Mouse (Mus musculus) midbrain, embryonic 15.5 days (tissue): ENCODE data around the gene Dis3l. TPM values are rescaled to one million over a fixed set of nuclear protein-coding genes. Genes with fewer than 3 reads are reported as not detected.
A peak's percentile ranks its signal among the peaks of the same experiment; 100 is the strongest.
"Not testable (repeated sequence)": the region's sequence is repeated elsewhere in the genome, so short reads cannot be mapped to it uniquely, and the experiment has no call there.

ENCODE experiments used
- ATAC-seq: fragments of 200-750 bp; cut with Nextera tagmentation; replicated peaks from 2 replicates; pipeline ENCODE4 v1.8.0; 2017; ENCODE audit warnings: moderate TSS enrichment
- H3K27ac ChIP-seq: fragments of 300-500 bp; sonication (generic); 2 replicates; pipeline ENCODE4 v1.5.1; 2015; ENCODE audit warnings: mild to moderate bottlenecking, inconsistent platforms
- H3K27me3 ChIP-seq: fragments of 300-500 bp; sonication (generic); replicated peaks from 2 replicates; pipeline ENCODE4 v1.6.1; 2015; ENCODE audit warnings: inconsistent platforms
- H3K36me3 ChIP-seq: fragments of 300-500 bp; sonication (generic); replicated peaks from 2 replicates; pipeline ENCODE4 v1.6.1; 2015; ENCODE audit warnings: inconsistent platforms
- H3K4me1 ChIP-seq: fragments of 300-500 bp; sonication (generic); 2 replicates; pipeline ENCODE4 v1.6.1; 2015; ENCODE audit warnings: inconsistent platforms
- H3K4me2 ChIP-seq: fragments of 300-500 bp; sonication (generic); 2 replicates; pipeline ENCODE4 v1.6.1; 2015; ENCODE audit warnings: inconsistent platforms, mild to moderate bottlenecking, moderate library complexity
- H3K4me3 ChIP-seq: fragments of 300-500 bp; sonication (generic); 2 replicates; pipeline ENCODE4 v1.5.1; 2015; ENCODE audit warnings: mild to moderate bottlenecking, inconsistent platforms
- H3K9ac ChIP-seq: fragments of 300-500 bp; sonication (generic); 2 replicates; pipeline ENCODE4 v1.6.1; 2015; ENCODE audit warnings: mild to moderate bottlenecking, inconsistent platforms
- H3K9me3 ChIP-seq: fragments of 300-500 bp; sonication (generic); 2 replicates; pipeline ENCODE4 v1.6.1; 2016; ENCODE audit warnings: inconsistent platforms
- WGBS: fragments of 180-500 bp; shearing (Covaris S2); methylation state at CpG from one replicate; pipeline ENCODE4 v1.1.7; 2015; ENCODE audit warnings: mixed read lengths; 5-methylcytosine and 5-hydroxymethylcytosine counted together
- polyA plus RNA-seq: library from polyadenylated mRNA; unstranded; fragments of >200 nt; fragmentation: Nextera tagmentation; extraction: Ambion mirVana; gene quantifications from 2 replicates; pipeline ENCODE4 v1.2.1, GENCODE M21; 2015

The Dis3l gene
- polyA plus RNA-seq, 1 experiment from 2014 or later = 25.5 TPM

DNA sequence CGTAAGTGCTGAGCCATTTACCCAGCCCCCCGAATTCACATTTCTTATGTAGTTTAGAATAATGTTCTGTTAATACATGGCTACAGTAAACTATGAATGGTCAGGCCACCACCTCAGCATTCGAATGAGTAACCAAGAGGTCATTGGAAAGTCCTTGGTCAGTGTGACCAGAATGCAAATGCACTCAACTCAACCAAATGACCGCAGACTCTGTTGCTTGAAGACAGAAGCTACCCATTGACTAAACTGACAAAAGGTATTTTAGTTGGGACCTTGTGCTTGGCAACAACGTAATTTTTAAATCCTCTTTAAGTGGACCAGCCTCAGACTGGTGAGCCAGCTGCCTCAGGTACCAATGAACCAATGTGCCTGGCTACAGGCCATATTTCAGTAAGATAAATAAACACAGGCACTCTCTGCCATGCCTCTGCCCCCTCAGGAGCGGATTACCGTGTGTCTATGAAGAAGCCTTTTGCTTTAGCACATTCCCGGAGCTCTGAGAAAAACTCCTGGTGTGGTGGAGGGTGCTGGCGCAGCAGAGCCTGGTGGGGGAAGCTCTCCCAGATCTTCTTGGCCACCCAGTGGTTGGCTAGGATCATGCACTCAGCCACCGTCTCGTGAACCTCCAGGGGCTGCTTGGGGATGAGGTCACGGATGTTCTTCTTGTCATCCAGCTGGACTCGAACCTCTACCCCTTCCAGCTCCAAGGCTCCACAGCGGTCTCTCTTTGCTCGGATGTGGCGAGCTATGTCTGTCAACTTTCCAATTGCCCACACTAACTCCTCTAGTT lies 29.9 kb downstream of the Dis3l start:
- Histone ChIP-seq H3K27me3 (no peaks in the 10 kb centered on the region), H3K9me3 (no peaks in the 10 kb centered on the region), H3K36me3 (peaks cover 20% of the 10 kb centered on the region; the same call in 1 of the 2 replicates), H3K4me2 (no peak overlapping the region), H3K4me3 (no peak overlapping the region), H3K9ac (no peak overlapping the region), H3K27ac (no peak overlapping the region), H3K4me1 (no peaks in the 10 kb centered on the region)
- WGBS = 83% methylated on average over 16 of the region's 16 CpGs
- ATAC-seq = no peak

DNA sequence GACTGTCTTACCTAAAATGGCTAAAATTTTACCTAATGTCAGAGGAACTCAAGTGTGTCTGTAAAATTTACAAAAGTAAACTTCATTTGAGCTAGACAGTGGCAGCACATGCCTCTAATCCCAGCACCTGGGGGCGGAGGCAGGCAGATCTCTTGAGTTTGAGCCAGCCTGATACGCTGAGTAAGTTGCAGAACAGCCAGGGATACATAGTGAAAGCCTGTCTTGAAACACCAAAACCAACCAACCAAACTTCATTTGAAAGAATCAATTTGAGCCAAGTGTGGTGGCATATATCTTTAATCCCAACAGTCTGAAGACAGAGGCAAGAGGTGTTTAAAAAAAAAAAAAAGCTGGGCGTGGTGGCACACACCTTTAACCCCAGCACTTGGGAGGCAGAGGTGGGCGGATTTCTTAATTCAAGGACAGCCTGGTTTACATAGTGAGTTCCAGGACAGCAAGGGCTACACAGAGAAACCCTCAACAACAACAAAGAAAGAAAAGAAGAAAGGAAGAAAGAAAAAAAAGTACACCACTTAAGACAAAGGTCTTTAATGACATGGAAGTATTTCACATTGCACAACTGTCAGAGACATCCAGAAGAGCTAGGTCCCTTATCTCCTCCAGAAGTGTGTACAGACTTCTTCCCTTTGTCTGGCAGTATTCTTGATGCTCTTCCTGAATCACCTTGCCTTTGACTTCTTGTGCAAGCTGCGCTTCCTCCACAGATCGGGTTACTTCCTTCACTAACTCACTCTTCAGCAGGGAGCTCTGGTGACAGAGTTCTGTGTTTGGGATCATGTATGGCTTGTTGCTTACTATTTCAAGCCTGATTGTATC lies 34.4 kb downstream of the Dis3l start:
- H3K27me3 ChIP-seq = no peaks in the 10 kb centered on the region
- H3K4me1 ChIP-seq = no peaks in the 10 kb centered on the region
- no peak overlapping the region for H3K4me2 ChIP-seq
- WGBS = 90% methylated on average over 6 of the region's 6 CpGs
- peaks cover 17% of the 10 kb centered on the region; the same call in 1 of the 2 replicates for H3K36me3 ChIP-seq
- no peak overlapping the region for H3K9ac ChIP-seq
- no peaks in the 10 kb centered on the region for H3K9me3 ChIP-seq
- H3K4me3 ChIP-seq = no peak overlapping the region
- no peak overlapping the region for H3K27ac ChIP-seq
- no peak for ATAC-seq

DNA sequence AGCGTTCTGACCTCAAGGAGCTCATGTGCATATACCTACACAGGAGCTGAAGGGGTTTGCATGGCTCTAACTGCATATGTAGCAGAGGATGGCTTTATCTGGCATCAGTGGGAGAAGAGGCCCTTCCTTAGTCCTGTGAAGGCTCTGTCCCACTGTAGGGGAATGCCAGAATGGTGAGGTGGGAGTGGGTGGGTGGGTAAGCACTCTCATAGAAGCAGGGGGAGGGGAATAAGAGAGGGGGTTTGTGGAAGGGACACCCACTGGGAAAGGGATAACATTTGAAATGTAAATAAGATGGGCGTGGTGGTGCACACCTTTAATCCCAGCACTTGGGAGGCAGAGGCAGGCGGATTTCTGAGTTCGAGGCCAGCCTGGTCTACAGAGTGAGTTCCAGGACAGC lies 38.0 kb downstream of the Dis3l start:
- ATAC-seq, H3K27ac ChIP-seq: not testable (repeated sequence)
- H3K36me3 ChIP-seq = peaks cover 19% of the 10 kb centered on the region; the same call in 1 of the 2 replicates

DNA sequence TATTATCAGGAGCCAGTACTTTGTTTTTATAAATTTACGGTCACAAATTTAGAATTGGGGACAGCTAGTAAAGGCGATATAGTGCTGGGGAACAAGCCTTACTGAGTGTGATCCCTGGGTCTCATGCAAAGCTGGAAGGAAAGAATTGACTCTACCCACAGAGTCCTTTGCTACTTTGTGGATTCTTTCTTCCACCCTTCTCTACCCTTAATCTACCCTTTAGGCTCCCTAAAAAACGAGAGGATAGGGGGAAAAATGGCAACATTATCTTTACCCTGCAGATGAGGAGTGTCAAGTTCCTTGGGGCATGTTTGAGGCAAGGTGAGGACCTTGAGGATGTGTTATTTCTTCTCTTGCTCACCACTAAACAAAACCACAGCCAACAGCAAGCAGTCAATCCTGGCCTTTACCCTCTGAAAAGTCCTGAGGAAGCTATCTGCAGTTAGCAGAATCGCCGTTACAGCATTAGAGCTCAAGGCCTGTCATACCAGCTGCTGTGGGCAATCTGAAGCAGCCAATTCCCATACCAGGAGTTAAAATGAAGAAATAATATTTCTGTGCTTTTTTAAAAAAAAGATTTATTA lies 58.6 kb downstream of the Dis3l start:
- no peak for ATAC-seq
- peak overlapping the region; percentile 78 for H3K4me2 ChIP-seq

More for the DNA sequence above, 38.0 kb downstream of the Dis3l start:
- not testable (repeated sequence) for H3K4me3 ChIP-seq, H3K4me1 ChIP-seq, H3K27me3 ChIP-seq, H3K9me3 ChIP-seq, H3K9ac ChIP-seq, H3K4me2 ChIP-seq
- 93% methylated on average over 4 of the region's 4 CpGs for WGBS

DNA sequence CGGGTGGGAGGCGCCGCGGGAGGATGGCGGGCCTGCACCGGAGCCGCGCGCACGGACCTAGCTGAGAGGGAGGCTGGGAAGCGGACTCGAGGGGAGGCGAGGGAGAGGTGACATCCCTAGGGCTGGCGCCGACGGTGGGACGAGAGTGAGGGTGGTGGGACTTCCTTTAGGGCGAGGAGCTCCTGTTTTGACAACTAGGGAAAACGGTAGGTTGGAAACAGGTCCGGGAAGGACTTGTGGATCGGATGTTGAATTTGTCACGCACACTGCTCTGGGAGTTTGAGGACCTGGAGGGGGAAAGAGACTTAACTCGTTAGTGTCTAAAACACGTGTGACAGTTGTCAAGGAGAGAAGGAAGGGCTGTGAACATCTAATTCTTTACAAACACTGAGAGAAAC lies 59.3 kb downstream of the Dis3l start:
- peak overlapping the region; percentile 78 for H3K4me2 ChIP-seq
- H3K4me3 ChIP-seq = peak overlapping the region; percentile 93
- H3K36me3 ChIP-seq = no peaks in the 10 kb centered on the region
- H3K27ac ChIP-seq = peak overlapping the region; percentile 88
- H3K9me3 ChIP-seq = no peaks in the 10 kb centered on the region
- H3K9ac ChIP-seq = peak overlapping the region; percentile 99
- no peaks in the 10 kb centered on the region for H3K27me3 ChIP-seq
- 0% methylated on average over 24 of the region's 24 CpGs for WGBS
- peak; percentile 89 for ATAC-seq
- H3K4me1 ChIP-seq = peaks cover 10% of the 10 kb centered on the region

More for the DNA sequence above, 58.6 kb downstream of the Dis3l start:
- 71% methylated on average over 5 of the region's 5 CpGs for WGBS
- no peaks in the 10 kb centered on the region for H3K36me3 ChIP-seq
- H3K9ac ChIP-seq = peak overlapping the region; percentile 99; the same call in 1 of the 2 replicates
- H3K4me3 ChIP-seq = peak overlapping the region; percentile 93
- peaks cover 10% of the 10 kb centered on the region for H3K4me1 ChIP-seq
- no peak overlapping the region for H3K27ac ChIP-seq
- no peaks in the 10 kb centered on the region for H3K27me3 ChIP-seq
- no peaks in the 10 kb centered on the region for H3K9me3 ChIP-seq

DNA sequence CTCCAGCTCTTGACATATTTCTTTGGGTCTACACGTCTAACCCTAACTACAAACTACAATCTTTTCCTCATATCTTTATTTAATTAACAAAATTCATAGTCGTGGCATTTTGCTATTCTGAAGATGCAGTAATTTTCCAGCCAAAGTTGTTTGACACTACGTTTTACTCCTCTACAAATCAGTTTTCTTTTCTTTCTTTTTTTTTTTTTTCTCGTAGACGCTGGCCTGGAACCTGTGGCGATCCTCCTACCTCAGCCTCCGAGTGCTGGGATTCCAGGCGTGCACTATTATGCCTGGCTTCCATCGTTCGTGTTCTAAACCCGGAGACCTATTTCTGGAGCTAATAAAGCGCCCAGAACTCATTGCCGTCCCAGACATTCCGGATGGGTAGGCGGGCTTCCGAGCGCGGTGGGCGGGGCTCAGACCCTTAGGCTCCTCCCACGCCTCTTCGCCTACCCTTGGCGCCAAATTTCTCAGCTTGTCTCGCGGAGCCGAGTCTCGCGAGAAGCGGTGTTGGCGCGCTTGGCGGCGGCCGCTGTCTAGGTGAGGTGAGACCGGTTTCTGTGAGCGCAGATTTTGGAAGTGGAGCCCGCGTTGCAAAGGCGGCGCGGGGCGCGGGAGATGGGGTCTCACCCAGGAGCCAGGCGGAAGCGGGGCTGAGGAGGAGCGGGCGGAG lies 59.8 kb downstream of the Dis3l start, which contains the start of gene Tipin:
TSS of gene Tipin (plus strand) at position 477 of the 676 bp plus-strand sequence.
- Histone ChIP-seq H3K9me3 (no peaks in the 10 kb centered on the region), H3K36me3 (no peaks in the 10 kb centered on the region), H3K27ac (peak within 1 kb of the TSS; percentile 88), H3K9ac (peak within 1 kb of the TSS; percentile 99), H3K27me3 (no peaks in the 10 kb centered on the region), H3K4me1 (peaks cover 10% of the 10 kb centered on the region), H3K4me3 (peak within 1 kb of the TSS; percentile 93), H3K4me2 (peak within 1 kb of the TSS; percentile 78)
- 2% methylated on average over 46 of the region's 46 CpGs for WGBS
- peak; percentile 96 for ATAC-seq

DNA sequence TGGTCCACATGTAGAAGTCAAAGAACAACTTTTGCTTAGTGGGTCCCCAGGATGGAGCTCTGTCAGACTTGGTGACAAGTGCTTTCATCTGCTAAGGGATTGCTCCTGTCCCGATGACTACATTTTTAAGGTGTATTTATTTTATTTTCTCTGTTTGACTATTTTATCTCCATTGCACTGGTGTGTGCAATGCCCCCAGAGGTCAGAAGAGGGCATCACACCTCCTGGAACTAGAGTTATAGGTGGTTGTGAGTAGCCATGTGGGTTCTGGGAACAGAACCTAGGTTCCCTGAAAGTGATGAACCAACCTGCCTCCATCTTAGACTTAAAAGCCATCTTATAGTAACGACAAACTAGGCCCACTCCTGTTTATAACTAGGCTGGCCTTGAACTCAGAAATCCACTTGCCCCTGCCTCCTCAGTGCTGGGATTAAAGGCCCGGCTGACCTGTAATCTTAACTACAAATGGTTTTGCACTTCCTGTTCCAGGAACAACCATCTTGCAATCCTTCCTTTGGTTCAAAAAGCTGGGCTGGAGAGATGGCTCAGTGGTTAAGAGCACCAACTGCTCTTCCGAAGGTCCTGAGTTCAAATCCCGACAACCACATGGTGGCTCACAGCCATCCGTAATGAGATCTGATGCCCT lies 62.3 kb downstream of the Dis3l start:
- Histone ChIP-seq H3K27me3 (no peaks in the 10 kb centered on the region), H3K4me1 (peaks cover 10% of the 10 kb centered on the region), H3K4me2 (no peak overlapping the region), H3K36me3 (no peaks in the 10 kb centered on the region), H3K4me3 (no peak overlapping the region), H3K9ac (no peak overlapping the region), H3K9me3 (no peaks in the 10 kb centered on the region), H3K27ac (no peak overlapping the region)
- ATAC-seq = no peak
- 96% methylated on average over 6 of the region's 6 CpGs for WGBS

DNA sequence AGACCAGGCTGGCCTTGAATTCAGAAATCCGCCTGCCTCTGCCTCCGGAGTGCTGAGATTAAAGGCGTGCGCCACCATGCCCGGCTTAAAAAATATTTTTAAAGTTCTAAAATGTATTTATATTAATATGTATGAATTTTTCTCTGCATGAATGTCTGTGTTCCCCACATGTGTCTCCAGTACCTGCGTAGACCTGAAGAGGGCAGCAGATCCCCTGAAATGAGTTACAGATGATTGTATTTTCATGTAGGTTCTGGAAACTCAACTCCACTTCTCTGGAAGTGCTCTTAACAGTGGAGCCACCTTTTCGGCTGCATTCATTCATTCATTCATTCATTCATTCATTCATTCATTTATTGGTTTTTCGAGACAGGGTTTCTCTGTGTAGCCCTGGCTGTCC lies 63.4 kb downstream of the Dis3l start:
- H3K27ac ChIP-seq = no peak overlapping the region
- no peaks in the 10 kb centered on the region for H3K27me3 ChIP-seq
- H3K9ac ChIP-seq = no peak overlapping the region
- no peak for ATAC-seq
- WGBS = 65% methylated on average over 8 of the region's 8 CpGs
- peaks cover 9% of the 10 kb centered on the region for H3K4me1 ChIP-seq
- H3K4me3 ChIP-seq = no peak overlapping the region
- no peaks in the 10 kb centered on the region for H3K9me3 ChIP-seq
- no peaks in the 10 kb centered on the region for H3K36me3 ChIP-seq
- no peak overlapping the region for H3K4me2 ChIP-seq

DNA sequence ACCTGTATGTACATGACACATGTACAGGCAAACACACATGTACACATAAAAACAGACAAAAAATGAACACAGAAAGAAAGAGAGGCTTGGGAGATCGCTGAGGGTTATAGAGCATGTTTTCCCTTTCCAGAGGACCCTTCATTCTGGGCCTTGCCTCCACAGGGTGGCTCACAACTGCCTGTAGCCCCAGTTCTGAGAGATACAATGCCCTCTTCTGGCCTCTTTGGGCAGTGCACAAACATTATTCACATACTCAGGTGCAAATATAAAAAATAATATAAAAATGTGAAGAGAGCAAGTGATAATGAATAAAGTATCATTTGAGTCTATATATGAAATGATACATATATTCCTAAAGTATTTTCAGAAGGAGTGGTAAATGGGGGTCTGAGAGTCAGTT lies 66.2 kb downstream of the Dis3l start:
- Histone ChIP-seq H3K27me3 (no peaks in the 10 kb centered on the region), H3K4me2 (no peak overlapping the region), H3K9ac (no peak overlapping the region), H3K4me3 (no peak overlapping the region), H3K4me1 (no peaks in the 10 kb centered on the region), H3K9me3 (no peaks in the 10 kb centered on the region), H3K27ac (no peak overlapping the region), H3K36me3 (no peaks in the 10 kb centered on the region)
- ATAC-seq = no peak
- WGBS = 57% methylated on average over 1 of the region's 1 CpGs

DNA sequence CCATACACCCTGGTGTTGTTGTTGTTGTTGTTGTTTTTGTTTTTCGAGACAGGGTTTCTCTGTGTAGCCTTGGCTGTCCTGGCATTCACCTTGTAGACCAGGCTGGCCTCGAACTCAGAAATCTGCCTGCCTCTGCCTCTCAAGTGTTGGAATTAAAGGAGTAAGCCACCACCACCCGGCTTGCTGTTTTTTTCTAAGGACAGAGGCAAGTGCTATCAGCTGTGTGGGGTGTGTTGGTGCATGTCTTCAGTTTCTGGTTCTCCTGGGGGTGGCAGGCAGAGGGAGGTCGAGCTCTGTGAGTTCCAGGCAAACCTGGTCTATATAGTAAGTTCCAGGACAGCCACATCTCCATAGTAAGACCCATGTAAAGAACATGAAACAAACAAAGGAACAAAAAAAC lies 66.8 kb downstream of the Dis3l start:
- Histone ChIP-seq H3K4me2 (no peak overlapping the region), H3K4me3 (no peak overlapping the region), H3K27ac (no peak overlapping the region), H3K9me3 (no peaks in the 10 kb centered on the region), H3K27me3 (no peaks in the 10 kb centered on the region), H3K9ac (no peak overlapping the region), H3K4me1 (no peaks in the 10 kb centered on the region), H3K36me3 (no peaks in the 10 kb centered on the region)
- no peak for ATAC-seq
- 77% methylated on average over 4 of the region's 4 CpGs for WGBS

DNA sequence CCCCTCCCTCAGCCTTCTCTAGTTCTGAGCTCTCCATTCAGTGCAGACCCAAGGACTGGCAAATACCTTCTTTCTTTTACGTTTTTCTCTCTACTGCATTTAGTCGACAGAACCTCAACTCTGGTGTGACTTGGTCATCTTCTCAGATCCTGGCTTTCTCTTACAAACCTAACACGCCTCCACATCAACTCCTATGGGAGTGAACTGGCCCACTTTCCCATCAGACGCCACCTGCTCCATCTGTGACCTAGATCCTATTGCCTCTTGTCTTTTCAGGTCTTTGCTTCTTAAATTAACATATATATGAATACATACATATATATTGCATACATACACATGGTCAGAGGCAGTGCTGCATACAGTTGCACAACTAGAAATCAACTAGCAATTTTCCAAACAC lies 67.3 kb downstream of the Dis3l start:
- H3K4me2 ChIP-seq = no peak overlapping the region
- H3K27me3 ChIP-seq = no peaks in the 10 kb centered on the region
- ATAC-seq = no peak
- 66% methylated on average over 4 of the region's 4 CpGs for WGBS
- H3K9me3 ChIP-seq = no peaks in the 10 kb centered on the region
- no peak overlapping the region for H3K4me3 ChIP-seq
- no peak overlapping the region for H3K9ac ChIP-seq
- H3K36me3 ChIP-seq = no peaks in the 10 kb centered on the region
- H3K4me1 ChIP-seq = no peaks in the 10 kb centered on the region
- no peak overlapping the region for H3K27ac ChIP-seq
